Mouse (Mus musculus) embryo, embryonic 9.5 days (tissue): ENCODE measurements around the gene Sdhaf3.
"Not testable (repeated sequence)": the region's sequence is repeated elsewhere in the genome, so short reads cannot be mapped to it uniquely, and the experiment has no call there.

Source experiments
- DNase-seq: peaks from one replicate; pipeline ENCODE4 v3.0.0-alpha.2; 2017; ENCODE audit errors: extremely low spot score

The Sdhaf3 gene

DNA sequence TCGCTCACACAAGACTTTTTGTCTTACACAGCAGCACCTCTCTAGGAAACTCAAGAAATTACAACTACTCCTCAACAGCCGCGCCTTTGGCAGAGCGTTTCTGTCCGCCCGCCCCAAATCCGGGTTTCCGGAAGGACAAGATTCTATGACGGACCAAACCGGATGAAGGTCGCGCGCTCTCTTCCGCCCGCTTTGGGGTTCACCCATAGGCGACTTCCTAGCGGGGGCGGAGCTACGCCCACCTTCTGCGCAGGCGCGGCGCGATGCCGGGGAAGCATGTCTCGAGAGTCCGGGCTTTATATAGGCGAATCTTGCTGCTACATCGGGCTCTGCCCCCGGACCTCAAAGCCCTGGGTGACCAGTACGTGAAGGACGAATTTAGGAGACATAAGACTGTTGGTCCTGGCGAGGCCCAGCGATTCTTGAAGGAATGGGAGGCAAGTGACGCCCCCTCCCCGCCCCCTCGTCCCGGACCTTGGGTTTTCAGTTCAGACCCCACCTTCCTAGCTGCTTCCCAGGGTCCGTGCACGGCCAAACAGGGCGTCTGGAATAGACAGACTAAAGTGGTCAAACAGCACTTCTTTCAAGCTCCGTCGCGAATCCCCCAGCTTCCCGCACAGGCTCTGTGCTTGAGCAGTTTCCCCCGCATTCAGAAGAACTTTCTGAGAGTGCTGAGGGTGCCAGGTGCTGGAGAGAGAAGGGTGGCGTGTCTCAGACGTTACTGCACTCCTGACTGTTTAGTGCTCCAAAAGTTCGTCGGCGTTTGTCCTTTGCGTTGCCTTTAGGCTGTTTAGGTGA lies at the start of gene Sdhaf3:
TSS of gene Sdhaf3 (plus strand) at position 241 of the 798 bp plus-strand sequence.
- DNase-seq = peak; percentile 96

DNA sequence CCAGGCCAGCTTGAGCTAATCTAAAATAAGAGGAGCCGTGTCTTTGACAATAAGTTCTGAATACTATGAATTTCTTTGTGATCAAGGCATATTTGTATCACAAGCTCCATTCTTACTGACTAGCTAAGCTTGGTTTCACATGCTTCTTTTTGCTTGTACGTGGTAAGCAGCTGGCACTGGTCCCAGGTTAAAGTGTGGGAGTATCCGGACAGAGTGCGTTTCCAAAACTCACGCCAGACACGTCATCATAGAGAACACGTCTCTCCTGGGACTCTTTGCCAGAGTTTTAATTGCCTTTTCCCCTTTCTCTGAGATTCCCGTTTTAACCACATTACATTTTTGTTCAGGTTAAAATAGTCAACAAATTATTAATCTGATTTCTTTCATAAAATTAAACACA lies 46.2 kb upstream of the Sdhaf3 start:
- DNase-seq = no peak

DNA sequence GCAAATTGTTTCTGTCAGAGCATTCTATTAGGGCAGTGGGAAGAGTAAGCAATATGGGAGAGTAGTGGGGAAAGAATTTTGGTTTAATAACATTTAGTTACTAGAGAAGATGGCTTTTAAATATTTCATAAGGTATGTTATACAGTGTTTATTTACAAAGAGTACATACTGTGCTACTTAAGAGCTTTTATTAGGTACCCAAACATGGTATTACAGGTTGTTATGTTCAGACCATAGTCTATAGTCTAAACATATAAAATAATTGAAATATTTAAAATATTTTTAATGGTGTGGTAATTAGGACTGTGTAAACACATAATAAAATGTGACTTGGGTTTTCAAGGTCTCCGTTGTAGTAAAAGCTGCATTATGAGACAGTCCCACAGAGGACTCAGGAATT lies 41.5 kb upstream of the Sdhaf3 start:
- DNase-seq = no peak

DNA sequence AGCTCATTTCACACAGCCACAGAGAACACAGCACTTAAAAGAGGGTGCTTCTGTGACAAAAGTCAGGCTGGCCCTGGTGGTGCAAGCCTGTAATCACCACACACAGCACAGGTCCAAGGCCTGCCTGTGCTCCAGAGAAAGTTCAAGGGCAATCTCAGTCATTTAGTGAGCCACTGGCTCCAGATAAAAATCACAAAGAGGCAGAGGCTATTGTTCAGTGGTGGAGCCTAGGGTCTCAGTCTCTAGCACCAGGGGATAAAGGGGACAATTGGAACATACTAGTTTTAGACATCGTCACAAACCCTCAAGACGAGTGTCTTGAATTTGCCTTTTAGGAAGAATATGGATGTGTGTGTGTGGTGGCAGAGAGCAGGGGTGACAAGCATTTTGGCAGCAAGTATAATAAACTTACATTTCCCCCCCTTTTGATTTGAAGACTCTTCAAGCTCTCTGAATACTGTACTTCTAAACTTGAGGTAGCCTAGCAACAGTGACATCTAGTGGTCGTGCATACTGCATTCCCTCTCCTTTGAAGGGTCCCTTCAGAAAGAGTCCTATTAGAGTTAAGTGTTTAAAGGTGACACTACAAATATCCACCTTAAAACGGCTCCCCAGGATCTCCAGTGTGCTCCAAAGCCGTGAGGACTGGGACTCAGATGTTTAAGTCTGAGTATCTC lies 40.8 kb upstream of the Sdhaf3 start:
- peak; percentile 48 for DNase-seq

DNA sequence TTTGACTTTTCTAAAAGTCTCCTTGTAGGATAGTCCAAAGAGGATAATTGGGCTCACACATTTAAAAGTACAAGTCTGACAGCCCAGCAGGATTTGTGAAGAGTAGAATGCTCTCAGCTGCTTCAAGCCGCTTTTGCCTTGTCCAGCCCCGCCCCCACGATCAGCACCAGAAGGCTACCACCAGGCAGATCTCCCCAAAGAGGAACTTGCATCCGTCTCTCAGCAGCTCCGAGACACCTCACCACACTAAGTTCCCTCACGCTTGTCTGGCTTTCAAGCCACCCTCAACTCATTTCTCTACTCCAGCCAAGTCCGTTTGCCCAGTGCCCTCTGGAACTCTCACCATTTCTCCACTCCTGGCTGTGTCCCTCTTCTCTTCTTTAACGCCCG lies 40.3 kb upstream of the Sdhaf3 start:
- DNase-seq = no peak

DNA sequence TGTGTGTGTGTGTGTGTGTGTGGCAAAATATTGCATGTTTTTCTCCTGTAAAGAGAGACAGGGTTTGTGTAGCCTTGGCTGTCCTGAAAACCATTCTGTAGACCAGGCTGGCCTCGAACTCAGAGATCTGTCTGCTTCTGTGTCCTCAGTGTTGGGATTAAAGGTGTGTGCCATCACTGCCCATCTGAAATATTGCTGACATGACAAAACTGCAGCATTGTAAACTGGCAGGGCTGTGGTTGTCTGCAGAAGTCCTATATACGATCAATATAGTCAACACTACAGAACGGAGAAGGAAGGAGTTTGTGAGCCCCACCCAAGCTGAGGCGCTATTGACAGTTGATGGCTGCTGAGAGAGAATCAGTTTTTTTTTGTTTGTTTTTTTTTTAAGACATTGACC lies 38.5 kb upstream of the Sdhaf3 start:
- no peak for DNase-seq

DNA sequence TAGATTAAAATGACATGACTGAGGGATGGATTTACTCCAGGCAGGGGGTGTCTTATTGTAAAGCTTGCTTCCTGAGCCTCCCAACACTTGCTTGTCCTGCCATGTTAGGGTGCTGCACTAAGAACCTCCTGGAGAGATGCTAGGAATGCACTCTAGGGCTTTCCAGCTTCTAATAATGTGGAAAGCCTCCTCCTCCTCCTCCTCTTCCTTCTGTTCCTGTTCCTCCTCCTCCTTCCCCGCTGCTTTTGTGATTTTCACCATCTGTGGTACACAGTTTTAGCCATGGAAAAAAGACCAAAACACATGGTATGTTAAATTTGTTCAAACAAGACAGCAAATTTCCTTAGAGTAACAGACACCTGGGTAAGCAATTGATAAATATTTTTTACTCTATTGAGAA lies 30.5 kb upstream of the Sdhaf3 start:
- no peak for DNase-seq

DNA sequence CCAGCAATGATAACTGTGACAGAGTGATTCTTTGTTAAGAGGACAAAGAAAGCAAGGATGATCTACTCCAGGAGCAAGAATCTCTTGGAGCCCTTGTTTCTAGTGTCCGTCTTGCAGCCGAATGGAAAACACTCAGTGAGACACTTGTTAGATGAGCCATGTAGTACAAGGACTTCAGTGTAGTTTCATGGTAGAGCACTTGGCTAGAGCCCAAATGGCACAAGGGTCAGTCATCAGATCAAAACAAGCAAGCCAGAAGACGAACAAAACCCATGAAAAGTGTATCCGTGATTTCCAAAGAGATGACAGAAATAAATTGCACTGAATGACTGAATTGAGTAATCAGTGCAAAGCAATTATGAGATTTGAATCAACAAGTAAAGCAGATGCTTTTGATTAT lies 25.0 kb upstream of the Sdhaf3 start:
- no peak for DNase-seq

DNA sequence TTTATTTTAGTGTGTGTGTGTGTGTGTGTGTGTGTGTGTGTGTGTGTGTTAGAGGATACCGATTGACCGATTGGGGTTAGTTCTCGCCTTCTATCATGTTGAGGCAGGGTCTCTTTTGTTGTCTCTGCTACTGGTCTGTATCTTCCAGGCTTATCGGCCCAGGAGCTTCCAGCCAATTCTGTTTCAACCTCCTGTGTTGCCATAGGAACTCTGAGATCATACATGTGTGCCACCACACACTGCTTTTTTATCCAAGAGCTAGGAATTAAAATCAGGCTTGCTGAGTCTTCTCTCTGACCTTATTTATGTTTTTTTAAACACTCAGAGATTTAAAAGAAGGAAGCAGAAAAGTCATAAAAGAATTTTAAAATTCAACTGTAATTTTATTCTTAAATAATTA lies 24.3 kb upstream of the Sdhaf3 start:
- no peak for DNase-seq

DNA sequence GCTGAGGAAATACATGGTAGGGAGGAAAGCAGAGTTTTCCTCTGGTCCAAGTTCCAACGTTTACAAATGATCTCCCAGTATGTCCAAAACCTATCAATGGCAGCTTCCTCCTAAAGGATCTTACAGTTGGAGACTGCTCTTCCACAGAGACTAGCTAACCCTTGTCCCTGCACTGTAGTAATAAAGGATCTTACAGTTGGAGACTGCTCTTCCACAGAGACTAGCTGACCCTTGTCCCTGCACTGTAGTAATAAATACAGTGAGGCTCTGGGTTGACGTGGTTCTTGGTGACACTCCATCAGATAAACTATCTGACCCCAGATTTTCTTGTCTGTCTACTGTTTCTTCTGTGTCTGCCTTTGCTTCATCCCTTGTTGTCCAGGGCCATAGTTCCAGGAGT lies 15.0 kb upstream of the Sdhaf3 start:
- no peak for DNase-seq

DNA sequence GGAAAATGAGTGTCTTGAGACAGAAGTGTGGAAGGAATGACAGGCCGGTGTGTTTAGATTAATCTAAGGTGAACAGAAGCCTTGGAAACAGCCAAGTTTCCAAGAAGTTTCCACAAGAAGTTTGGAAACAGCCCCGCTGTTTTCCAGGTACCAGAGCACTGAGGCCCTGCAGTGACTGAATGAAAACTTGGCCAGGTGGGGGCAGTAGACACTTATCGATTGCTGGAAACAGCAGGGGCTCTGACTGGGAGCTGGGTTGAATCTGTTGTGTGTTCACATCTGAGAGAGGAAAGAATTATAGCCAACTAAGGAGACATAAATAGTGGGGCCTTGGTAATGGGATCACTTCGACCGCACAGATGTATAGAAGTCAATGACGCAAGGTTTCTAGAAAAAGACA lies 13.0 kb upstream of the Sdhaf3 start:
- DNase-seq = peak; percentile 12

DNA sequence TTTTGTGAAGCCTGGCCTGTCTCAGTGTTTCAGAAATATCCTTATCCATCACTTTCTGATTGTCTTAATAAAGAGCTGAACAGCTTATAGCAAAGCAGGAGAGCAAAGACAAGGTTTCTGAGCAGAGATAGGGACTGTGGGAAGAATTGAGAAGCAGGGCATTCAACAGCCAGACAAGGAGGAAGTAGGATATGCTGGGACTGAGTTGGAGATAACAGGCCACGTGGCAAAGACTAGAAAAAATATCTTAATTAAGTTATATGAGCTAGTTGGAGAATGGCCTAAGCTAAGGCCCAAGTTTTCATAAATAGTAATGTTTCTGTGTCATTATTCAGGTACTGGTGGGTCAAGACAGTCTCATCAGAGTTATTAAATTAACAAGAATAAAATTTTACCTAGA lies 8.2 kb upstream of the Sdhaf3 start:
- no peak for DNase-seq

DNA sequence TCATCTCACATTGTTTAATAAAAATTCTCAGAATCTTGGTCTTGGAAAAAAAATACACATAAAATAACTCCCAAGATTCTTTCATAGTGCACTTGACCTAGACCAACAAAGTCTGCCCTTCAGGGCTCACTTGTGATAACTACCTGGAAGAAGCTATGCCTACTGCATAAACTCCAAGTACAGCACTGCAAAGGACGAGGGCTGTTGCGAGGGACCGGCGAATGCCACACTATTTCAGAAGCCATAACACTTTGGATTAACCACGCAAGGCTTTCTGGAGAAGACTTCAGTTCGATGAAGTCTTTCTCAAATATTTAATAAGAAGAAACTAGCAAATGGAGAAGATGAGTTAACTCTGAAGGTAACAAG lies 425 bp upstream of the Sdhaf3 start:
- DNase-seq = no peak

DNA sequence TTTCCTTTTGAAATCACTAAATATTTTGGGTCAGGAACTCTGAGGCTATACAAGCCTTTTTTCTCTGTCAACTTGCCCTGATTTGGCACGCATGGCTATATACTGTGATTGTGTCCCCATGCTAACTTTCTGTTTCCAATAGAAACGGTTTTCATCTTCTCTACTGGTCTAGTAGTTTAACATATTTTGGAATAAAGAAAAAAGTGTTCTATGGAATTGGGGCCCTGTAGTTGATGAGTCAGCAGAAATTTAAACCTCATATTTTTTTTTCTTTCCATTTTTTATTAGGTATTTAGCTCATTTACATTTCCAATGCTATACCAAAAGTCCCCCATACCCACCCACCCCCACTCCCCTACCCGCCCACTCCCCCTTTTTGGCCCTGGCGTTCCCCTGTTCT lies 3.4 kb downstream of the Sdhaf3 start:
- not testable (repeated sequence) for DNase-seq

DNA sequence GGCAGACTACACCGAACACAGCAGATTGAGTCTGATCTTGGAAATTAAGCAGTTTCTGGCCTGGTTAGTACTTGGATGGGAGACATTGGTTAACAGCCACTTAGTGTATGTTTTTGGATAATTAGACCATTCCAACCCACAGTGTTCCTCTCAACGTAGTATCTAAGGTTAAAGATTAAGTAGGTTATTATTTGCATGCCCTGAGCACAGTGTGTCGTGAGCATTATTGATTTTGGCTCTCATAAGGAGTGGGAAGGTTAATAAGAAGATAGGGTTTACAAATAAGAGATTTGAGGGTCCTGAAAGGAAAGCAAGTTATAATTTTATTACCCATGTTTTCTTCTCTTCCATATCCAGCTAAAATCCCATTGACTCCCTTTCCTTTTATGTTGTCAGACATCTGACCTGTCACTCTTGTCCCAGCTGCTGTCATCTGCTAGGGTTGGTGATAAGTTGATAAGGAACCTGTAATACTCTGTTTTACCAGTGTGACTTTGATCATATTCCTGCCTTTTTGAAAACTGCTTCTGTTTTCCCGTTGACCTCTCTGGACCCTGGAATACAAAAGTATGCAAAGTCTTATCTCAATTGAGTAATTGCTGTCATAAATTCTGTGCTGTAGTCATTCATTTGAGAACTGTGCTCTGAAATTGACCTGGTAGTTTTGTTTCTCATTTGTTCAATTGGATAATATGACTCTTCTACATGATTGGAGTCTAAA lies 41.6 kb downstream of the Sdhaf3 start:
- no peak for DNase-seq

DNA sequence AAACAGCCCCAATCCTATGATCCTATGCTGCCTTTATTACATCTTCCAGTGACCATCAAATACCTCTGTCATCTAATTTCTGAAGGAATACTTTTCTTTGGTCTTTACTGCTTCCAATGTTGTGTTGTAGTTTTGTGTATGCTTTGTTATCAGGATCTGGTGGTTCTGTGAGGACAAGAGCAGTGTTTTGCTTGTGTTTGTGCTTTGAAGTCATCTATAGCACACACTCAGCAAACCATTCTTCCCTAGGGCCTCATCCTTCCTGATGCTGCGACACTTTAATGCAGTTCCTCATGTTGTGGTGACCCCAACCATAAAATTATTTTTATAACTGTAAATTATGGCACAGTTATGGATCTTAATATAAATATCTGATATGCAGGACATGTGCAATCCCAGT lies 42.2 kb downstream of the Sdhaf3 start:
- DNase-seq = no peak

DNA sequence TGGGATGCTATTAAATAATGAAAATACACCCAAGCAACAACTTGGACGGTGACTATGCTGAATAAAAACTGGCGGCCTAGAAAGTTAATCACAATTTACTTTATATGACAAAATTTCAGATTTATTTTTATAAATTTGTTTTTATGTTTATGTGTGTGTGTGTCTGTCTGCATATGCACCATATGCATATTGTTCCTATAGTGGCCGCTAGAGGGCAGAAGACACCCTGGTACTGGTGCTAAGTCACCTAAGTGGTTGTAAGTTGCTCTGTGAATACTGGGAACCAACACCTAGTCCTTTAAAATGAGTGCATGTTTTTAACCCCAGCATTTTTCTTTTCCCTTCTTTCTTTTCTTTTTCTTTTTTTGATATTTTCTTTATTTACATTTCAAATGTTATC lies 43.2 kb downstream of the Sdhaf3 start:
- no peak for DNase-seq

DNA sequence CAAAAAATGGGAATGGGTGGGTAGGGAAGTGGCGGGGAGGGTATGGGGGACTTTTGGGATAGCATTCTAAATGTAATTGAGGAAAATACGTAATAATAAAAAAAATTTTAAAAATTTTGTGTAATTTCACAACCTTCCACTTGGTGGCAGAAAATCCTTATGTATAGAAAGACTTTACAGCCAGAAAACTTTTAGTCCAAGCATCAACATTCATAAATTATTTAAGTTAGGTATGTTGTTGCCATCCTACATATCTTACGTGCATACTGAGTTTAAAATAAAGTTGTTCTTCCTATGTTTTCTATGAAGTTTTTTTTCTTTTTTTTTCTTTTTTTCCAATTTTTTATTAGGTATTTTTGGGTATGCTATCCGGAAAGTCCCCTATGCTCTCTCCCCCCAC lies 47.3 kb downstream of the Sdhaf3 start:
- no peak for DNase-seq

DNA sequence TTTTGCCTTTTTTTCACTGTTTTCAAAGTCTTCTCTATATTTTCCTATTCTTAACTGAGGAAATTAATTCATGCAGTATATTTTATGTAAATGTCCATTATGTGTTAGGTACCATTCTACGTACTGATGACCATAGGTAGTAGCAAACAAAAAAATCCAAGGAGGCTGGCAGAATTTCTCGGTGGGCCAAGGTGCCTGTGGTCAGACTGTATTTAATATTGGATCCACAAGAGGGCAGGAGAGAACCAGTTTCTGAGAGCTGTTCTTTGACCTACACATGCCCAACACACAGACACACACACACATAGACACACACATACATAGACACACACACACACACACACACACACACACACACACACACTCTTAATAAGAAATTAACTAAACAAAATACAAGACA lies 48.2 kb downstream of the Sdhaf3 start:
- DNase-seq = peak; percentile 33

DNA sequence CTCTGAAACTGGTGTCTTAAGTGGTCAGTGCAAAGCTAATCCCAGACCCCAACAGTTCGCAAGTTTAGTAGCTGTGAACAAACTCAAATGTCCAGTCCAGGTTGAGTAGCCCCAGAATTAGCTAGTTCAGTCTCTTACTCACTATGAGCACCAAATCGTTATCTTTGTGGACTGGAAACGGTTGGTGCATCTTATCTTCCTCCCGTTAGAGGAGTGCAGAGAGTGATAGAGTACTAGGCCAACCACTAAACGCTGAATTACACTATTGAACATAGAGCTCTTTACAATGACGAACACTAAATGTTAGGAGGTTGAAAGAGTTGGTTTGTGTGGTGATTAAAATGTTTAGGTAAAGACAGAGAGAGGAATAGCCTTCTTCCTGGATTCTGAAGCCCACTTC lies 82.3 kb downstream of the Sdhaf3 start:
- no peak for DNase-seq

DNA sequence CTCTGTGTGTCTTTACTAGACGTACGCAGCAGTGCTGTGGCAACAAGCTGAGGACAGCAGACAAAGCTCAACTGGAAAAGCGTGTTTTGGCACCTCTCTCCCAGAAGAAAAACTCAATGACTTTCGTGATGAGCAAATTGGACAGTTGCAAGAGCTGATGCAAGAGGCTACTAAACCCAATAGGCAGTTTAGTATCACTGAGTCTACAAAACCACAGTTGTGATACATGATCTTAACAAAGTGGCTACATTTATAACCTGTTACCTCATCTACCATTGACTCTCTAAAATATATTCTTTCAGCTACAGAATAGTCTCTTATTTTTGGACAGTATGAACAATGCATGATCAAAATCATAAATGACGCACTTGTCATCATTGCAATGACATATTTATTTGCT lies 83.0 kb downstream of the Sdhaf3 start:
- no peak for DNase-seq

DNA sequence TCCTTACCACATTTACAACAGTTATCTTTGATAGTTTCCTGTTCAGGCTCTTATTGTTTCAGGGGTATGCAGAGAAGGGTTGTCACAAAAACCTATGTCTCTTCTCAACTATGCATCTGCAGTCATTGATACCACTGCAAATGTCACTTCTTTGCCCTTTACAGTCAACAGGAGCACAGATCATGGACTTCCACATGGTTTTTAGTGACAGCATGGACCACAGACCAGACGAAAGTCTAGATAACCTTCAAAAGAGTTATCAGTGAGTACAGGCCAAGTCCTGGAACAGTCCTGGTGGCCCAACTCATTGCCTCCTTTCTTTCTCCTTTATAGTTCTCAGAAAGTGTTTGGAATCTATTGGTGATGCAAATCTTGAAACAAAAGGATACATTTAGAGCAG lies 86.1 kb downstream of the Sdhaf3 start:
- no peak for DNase-seq

DNA sequence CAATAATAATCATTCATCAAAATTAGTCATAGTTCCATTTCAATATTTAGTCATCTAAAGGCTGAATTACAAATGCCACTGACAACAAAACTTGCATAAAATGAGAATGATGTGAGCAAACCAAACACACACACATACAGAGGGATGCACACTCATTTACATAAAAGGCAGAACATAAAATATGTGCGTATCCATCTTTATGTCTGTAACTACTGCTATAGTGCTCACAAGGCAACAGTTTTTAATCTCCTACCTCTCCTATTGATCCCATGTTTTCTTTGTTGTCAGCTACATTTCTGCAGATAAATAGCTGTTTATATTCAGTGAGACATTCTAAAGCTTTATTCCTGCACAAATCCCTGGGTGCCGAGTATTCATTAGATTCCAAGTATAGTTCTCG lies 107.0 kb downstream of the Sdhaf3 start:
- no peak for DNase-seq
